Mouse (Mus musculus): ENCODE data around the gene Klhdc10. TPM values are rescaled to one million over a fixed set of nuclear protein-coding genes. Genes with fewer than 3 reads are reported as not detected.
"Not testable (repeated sequence)": the region's sequence is repeated elsewhere in the genome, so short reads cannot be mapped to it uniquely, and the experiment has no call there.

Klhdc10 gene
- polyA plus RNA-seq, 1 experiment from 2014 or later, result 10.0 TPM

- ATAC-seq, result no peak
- Histone ChIP-seq H3K27me3 (replicated peaks; ENCODE audit: control insufficient read depth, insufficient read depth, low read length) (no peaks in the 10 kb centered on the region), H3K4me2 (ENCODE audit: low read depth, low read length) (no peak overlapping the region), H3K9ac (ENCODE audit: low read depth, low read length) (no peak overlapping the region), H3K4me1 (ENCODE audit: control insufficient read depth, insufficient read depth, low read length) (no peaks in the 10 kb centered on the region), H3K4me3 (ENCODE audit: low read length) (no peak overlapping the region), H3K9me3 (ENCODE audit: control insufficient read depth, low read length) (no peaks in the 10 kb centered on the region), H3K36me3 (ENCODE audit: control insufficient read depth, insufficient read depth, low read length) (peaks cover 15% of the 10 kb centered on the region), H3K27ac (ENCODE audit: low read length) (no peak overlapping the region)
- 31% methylated on average over 5 of the region's 5 CpGs for WGBS
Observed at GRCm38 (mm10) chr6:30363808-30364207, 37.9 kb upstream of the Klhdc10 start.

DNA sequence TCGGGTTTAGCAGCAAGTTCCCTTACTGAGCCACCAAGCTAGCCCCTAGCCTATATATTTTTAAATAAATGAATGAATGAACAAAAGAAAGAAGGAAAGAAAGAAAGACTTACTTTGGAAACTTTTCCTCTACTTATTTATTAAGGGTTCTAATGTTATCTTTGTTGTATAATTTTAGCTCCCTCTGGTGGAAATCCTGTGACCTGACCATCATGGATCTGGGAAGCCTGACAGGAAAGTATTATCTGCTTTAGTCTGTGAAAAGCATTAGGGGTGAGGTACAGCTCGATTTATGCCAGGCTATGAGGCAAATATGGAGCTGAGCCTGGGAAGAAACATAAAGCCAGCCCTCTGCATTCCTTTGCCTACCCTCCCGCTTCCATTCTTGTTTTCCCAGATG, 32.4 kb upstream of the Klhdc10 start:
- no peak overlapping the region for H3K9ac ChIP-seq (ENCODE audit: low read depth, low read length)
- no peaks in the 10 kb centered on the region for H3K27me3 ChIP-seq (replicated peaks; ENCODE audit: control insufficient read depth, insufficient read depth, low read length)
- no peak overlapping the region for H3K4me2 ChIP-seq (ENCODE audit: low read depth, low read length)
- H3K9me3 ChIP-seq (ENCODE audit: control insufficient read depth, low read length), result no peaks in the 10 kb centered on the region
- peaks cover 26% of the 10 kb centered on the region for H3K36me3 ChIP-seq (ENCODE audit: control insufficient read depth, insufficient read depth, low read length)
- H3K4me1 ChIP-seq (ENCODE audit: control insufficient read depth, insufficient read depth, low read length), result no peaks in the 10 kb centered on the region
- 83% methylated on average over 3 of the region's 3 CpGs for WGBS
- no peak overlapping the region for H3K27ac ChIP-seq (ENCODE audit: low read length)
- no peak overlapping the region for H3K4me3 ChIP-seq (ENCODE audit: low read length)
- no peak for ATAC-seq

DNA sequence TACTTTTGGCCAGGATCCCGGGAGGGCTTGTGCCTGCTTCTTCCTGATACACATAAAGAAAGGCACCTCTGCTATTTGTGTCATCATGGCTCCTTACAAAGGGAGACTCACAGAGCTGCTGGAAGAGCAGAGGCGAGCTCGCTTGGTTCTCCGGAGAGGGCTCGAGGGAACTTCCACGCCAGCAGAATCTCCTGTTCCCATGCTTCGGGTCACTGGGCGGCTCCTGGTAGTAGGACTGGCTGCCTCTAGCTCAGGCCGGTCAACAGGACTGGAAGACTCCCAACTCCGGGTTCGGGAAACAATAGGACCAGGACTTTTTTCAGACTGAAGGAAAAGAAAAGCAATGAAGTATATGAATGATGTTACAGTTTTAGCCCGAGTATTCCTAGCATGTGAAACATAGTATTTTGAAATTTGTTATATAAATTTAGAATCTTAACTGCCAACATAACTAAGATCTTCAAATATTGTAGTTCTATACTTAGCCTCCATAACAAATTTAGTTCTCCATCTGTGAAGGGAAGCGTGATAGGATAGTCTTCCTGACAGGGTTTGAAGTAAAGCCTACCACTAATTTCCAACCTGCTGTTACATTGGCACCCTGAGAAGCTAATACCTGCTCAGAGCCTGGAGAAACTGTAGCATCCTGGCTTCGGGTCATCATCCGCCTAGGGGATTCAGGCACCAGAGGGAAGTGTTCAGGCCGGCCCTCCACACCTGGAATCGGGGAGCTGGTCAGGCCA, 28.9 kb upstream of the Klhdc10 start:
- Histone ChIP-seq H3K27ac (ENCODE audit: low read length) (no peak overlapping the region), H3K4me1 (ENCODE audit: control insufficient read depth, insufficient read depth, low read length) (no peaks in the 10 kb centered on the region), H3K4me2 (ENCODE audit: low read depth, low read length) (no peak overlapping the region), H3K9me3 (ENCODE audit: control insufficient read depth, low read length) (no peaks in the 10 kb centered on the region), H3K9ac (ENCODE audit: low read depth, low read length) (no peak overlapping the region), H3K36me3 (ENCODE audit: control insufficient read depth, insufficient read depth, low read length) (peaks cover 16% of the 10 kb centered on the region), H3K27me3 (replicated peaks; ENCODE audit: control insufficient read depth, insufficient read depth, low read length) (no peaks in the 10 kb centered on the region), H3K4me3 (ENCODE audit: low read length) (no peak overlapping the region)
- 93% methylated on average over 17 of the region's 17 CpGs for WGBS
- no peak for ATAC-seq

DNA sequence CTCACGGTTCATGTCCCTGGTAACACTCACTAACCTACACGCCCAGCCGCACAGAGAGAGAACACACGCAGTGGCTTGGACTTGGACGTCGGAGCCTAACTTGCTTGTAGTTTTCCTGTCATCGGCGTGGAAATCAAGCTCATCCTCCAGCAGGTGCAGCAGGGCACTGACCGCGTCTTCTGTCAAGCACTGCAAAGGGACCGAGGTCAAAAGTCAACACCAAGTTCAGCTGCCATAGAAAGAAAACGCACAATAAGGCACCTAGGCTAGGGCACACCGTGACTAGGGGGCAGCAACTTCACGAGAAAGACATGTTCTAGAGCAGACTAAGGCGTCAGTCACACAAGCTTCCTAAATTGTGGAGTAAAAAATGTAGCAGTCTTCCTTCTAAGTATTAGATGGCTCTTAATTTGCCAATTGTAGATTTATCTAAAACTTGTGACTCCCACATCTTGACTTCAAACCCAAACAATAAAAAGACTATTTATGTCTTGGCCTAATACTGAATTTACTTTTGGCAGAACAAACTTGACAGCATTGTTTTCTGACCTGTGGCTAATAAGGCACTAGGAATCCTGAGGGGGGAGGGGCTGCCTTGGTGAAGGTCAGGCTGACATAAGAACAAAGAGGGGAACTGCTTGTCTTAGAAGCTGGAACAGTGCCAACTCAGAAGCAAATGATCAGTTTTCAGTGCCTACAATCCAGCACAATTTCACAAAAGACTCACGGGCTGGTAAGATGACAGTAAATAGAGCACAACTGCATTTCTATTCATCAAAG, 26.7 kb upstream of the Klhdc10 start:
- H3K27me3 ChIP-seq (replicated peaks; ENCODE audit: control insufficient read depth, insufficient read depth, low read length), result no peaks in the 10 kb centered on the region
- no peak overlapping the region for H3K4me3 ChIP-seq (ENCODE audit: low read length)
- H3K9ac ChIP-seq (ENCODE audit: low read depth, low read length), result no peak overlapping the region
- no peaks in the 10 kb centered on the region for H3K9me3 ChIP-seq (ENCODE audit: control insufficient read depth, low read length)
- H3K4me1 ChIP-seq (ENCODE audit: control insufficient read depth, insufficient read depth, low read length), result no peaks in the 10 kb centered on the region
- H3K27ac ChIP-seq (ENCODE audit: low read length), result no peak overlapping the region
- no peak for ATAC-seq
- WGBS, result 86% methylated on average over 16 of the region's 16 CpGs
- peaks cover 10% of the 10 kb centered on the region for H3K36me3 ChIP-seq (ENCODE audit: control insufficient read depth, insufficient read depth, low read length)
- no peak overlapping the region for H3K4me2 ChIP-seq (ENCODE audit: low read depth, low read length)

- Histone ChIP-seq H3K9me3 (ENCODE audit: control insufficient read depth, low read length) (no peaks in the 10 kb centered on the region), H3K36me3 (ENCODE audit: control insufficient read depth, insufficient read depth, low read length) (peaks cover 8% of the 10 kb centered on the region; the same call in 1 of the 2 replicates), H3K9ac (ENCODE audit: low read depth, low read length) (no peak overlapping the region), H3K4me2 (ENCODE audit: low read depth, low read length) (no peak overlapping the region), H3K27me3 (replicated peaks; ENCODE audit: control insufficient read depth, insufficient read depth, low read length) (no peaks in the 10 kb centered on the region), H3K4me3 (ENCODE audit: low read length) (no peak overlapping the region), H3K27ac (ENCODE audit: low read length) (no peak overlapping the region), H3K4me1 (ENCODE audit: control insufficient read depth, insufficient read depth, low read length) (no peaks in the 10 kb centered on the region)
- 80% methylated on average over 1 of the region's 1 CpGs for WGBS
- no peak for ATAC-seq
Observed at GRCm38 (mm10) chr6:30375791-30376190, 25.9 kb upstream of the Klhdc10 start.

DNA sequence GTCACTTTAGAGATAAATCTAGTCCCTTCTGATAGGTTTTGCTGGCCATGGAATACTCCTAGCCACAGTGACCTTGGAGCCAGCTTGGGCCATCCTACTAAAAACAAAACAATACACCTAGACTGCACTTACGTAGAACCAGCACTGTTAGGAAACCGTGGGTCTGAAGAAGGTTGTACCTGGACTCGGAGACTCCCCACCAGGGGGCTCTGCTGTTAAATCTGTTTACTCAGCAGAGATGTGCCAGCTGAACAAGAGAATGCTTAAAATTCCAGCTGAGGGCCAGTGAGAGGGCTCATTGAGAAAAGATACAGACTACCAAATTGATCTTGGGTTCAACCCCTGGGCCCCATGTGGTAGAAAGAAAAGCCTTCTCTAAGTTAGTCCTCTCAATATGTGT, 20.6 kb upstream of the Klhdc10 start:
- H3K27ac ChIP-seq (ENCODE audit: low read length), result no peak overlapping the region
- H3K9me3 ChIP-seq (ENCODE audit: control insufficient read depth, low read length), result no peaks in the 10 kb centered on the region
- no peak overlapping the region for H3K4me2 ChIP-seq (ENCODE audit: low read depth, low read length)
- no peaks in the 10 kb centered on the region for H3K4me1 ChIP-seq (ENCODE audit: control insufficient read depth, insufficient read depth, low read length)
- WGBS, result 62% methylated on average over 3 of the region's 3 CpGs
- no peak for ATAC-seq
- no peak overlapping the region for H3K4me3 ChIP-seq (ENCODE audit: low read length)
- 0 out of 2 replicates have a peak, but pooled peaks cover 6% of the 10 kb centered on the region for H3K36me3 ChIP-seq (ENCODE audit: control insufficient read depth, insufficient read depth, low read length)
- no peak overlapping the region for H3K9ac ChIP-seq (ENCODE audit: low read depth, low read length)
- no peaks in the 10 kb centered on the region for H3K27me3 ChIP-seq (replicated peaks; ENCODE audit: control insufficient read depth, insufficient read depth, low read length)

- not testable (repeated sequence) for H3K9me3 ChIP-seq (ENCODE audit: control insufficient read depth, low read length); H3K36me3 ChIP-seq (ENCODE audit: control insufficient read depth, insufficient read depth, low read length); H3K4me1 ChIP-seq (ENCODE audit: control insufficient read depth, insufficient read depth, low read length); H3K27ac ChIP-seq (ENCODE audit: low read length); H3K27me3 ChIP-seq (replicated peaks; ENCODE audit: control insufficient read depth, insufficient read depth, low read length)
- peak; percentile 7; the same call in 1 of the 2 replicates for ATAC-seq
- Histone ChIP-seq H3K4me3 (ENCODE audit: low read length) (peak overlapping the region; percentile 72), H3K9ac (ENCODE audit: low read depth, low read length) (peak overlapping the region; percentile 81), H3K4me2 (ENCODE audit: low read depth, low read length) (peak overlapping the region; percentile 54)
- WGBS, result 11% methylated on average over 4 of the region's 4 CpGs
Observed at GRCm38 (mm10) chr6:30390271-30390670, 11.4 kb upstream of the Klhdc10 start.

- 15% methylated on average over 33 of the region's 33 CpGs for WGBS
- H3K27ac ChIP-seq (ENCODE audit: low read length), result peak within 1 kb of the TSS; percentile 30; the same call in 1 of the 2 replicates
Observed at GRCm38 (mm10) chr6:30390714-30391697, 10.7 kb upstream of the Klhdc10 start, which contains the start of gene Zc3hc1. Gene Zc3hc1 (minus strand): TSS chr6:30391028.

DNA sequence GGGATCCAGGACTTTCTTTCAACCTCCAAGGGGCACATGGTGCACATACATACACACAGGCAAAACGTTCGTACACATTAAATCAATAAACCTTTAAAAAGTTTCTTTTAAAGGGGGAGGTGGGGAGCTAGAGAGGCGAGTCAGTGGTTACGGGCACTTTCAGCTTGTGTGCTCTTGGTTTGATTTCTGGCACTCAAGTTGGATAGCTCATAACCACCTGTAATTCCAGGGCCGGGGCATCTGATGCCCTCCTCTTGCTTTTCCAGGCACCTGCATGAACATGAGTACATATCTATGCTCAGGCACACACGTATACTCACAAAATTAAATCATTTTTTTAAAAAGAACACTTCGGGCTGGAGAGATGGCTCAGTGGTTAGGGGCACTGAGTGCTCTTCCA, 9.7 kb upstream of the Klhdc10 start:
- H3K27me3 ChIP-seq (replicated peaks; ENCODE audit: control insufficient read depth, insufficient read depth, low read length), result no peaks in the 10 kb centered on the region
- H3K9ac ChIP-seq (ENCODE audit: low read depth, low read length), result no peak overlapping the region
- no peaks in the 10 kb centered on the region for H3K4me1 ChIP-seq (ENCODE audit: control insufficient read depth, insufficient read depth, low read length)
- no peak overlapping the region for H3K4me3 ChIP-seq (ENCODE audit: low read length)
- no peak for ATAC-seq
- WGBS, result 88% methylated on average over 7 of the region's 7 CpGs
- no peak overlapping the region for H3K4me2 ChIP-seq (ENCODE audit: low read depth, low read length)
- H3K36me3 ChIP-seq (ENCODE audit: control insufficient read depth, insufficient read depth, low read length), result no peaks in the 10 kb centered on the region
- no peaks in the 10 kb centered on the region for H3K9me3 ChIP-seq (ENCODE audit: control insufficient read depth, low read length)
- H3K27ac ChIP-seq (ENCODE audit: low read length), result no peak overlapping the region

More at GRCm38 (mm10) chr6:30390714-30391697, 10.7 kb upstream of the Klhdc10 start, which contains the start of gene Zc3hc1:
- Histone ChIP-seq H3K9ac (ENCODE audit: low read depth, low read length) (peak within 1 kb of the TSS; percentile 81), H3K4me3 (ENCODE audit: low read length) (peak within 1 kb of the TSS; percentile 72), H3K4me2 (ENCODE audit: low read depth, low read length) (peak within 1 kb of the TSS; percentile 54), H3K9me3 (ENCODE audit: control insufficient read depth, low read length) (no peaks in the 10 kb centered on the region), H3K27me3 (replicated peaks; ENCODE audit: control insufficient read depth, insufficient read depth, low read length) (no peaks in the 10 kb centered on the region), H3K36me3 (ENCODE audit: control insufficient read depth, insufficient read depth, low read length) (no peaks in the 10 kb centered on the region), H3K4me1 (ENCODE audit: control insufficient read depth, insufficient read depth, low read length) (no peaks in the 10 kb centered on the region)
- peak; percentile 91 for ATAC-seq

All from intestine, embryonic 16.5 days (tissue).